Mouse (Mus musculus): ENCODE data around the gene Ninj1.

DNA sequence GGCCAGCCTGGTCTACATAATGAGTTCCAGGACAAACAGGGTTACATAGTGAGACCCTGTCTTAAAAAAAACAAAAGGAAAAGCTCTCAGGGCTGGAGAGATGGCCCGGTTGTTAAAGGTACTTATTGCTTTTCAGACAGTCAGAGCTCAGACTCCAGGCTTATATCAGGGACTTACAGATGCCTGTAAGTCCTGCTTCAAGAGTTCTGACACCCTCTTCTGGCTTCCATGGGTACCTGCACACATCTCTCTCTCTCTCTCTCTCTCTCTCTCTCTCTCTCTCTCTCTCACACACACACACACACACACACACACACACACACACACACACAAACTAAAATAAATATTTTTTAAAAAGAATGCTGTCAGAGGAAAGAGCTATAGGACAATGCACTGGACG, 26.0 kb upstream of the Ninj1 start:
- no peak for TF ChIP-seq POLR2A (IDR thresholded peaks at IDR 0.05; ENCODE audit: borderline replicate concordance, extremely low read depth, insufficient read depth, insufficient read length, poor library complexity, severe bottlenecking)
- TF ChIP-seq CTCF (IDR thresholded peaks at IDR 0.05; ENCODE audit: borderline replicate concordance, extremely low read depth, insufficient read depth, insufficient read length) = no peak

Data from brain, embryonic 14.5 days (tissue).